Mouse (Mus musculus): ENCODE measurements around the gene Gm45716.

DNA sequence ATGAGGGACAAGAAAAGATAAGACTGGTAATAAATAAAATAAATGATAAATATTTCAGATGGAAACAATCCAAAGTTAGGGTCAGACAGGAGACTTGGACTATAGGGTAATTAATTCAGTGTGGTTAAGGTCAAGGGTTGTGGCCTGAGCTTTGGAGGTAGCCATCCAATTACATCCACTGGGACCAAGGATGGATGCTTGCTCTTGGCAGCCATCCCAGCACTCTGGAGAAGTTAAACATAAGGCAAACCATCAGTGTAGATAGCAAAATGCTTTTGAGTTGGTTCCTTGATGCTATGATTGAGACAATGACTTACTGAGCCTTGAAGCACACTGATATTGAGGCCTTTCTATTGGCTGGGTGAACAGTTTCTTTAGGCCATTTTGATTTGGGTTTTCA is 105.3 kb downstream of the Gm45716 start:
- no peak for TF ChIP-seq CTCF (IDR thresholded peaks at IDR 0.05; ENCODE audit: extremely low read depth, insufficient read depth, insufficient read length, insufficient replicate concordance)
- TF ChIP-seq POLR2A (IDR thresholded peaks at IDR 0.05; ENCODE audit: low read depth, low read length) = no peak

Measured in spleen, adult 2 months (tissue).